25 mouse cellular contexts compared by ENCODE assay signal in the genomic region with DNA sequence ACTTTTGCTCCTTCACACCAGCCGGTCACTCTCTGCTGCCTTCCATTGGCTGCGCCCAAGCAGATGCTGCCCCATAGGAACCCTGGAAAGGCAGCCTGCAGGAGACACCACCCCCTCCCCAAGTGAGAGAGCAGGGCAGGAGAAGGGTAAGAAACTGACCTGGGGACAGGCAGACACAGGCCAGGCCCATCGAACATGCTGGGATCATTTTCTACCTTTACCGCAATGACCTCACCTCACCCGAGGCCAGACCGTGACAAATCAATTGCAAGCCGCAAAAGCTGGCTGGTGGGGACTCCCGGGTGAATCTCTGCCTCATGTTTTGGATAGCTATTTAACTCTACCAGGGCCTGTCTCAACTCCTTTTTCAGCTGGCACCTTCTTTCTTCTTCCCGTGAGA.
A peak's percentile ranks its signal among the peaks of the same experiment; 100 is the strongest.
DNase-seq lines count a peak whose midpoint lies in the region; ATAC-seq lines count a peak whose summit lies in the region.
"Had no signal": no experiment of that assay in that cellular context is flagged by ENCODE, and none has a peak within 500 bp of the region (broad histone marks: within the 10 kb centered on the region; RNA-seq: fewer than 3 reads in every experiment).

No protein-coding gene starts in this region.

- peak; percentile 83 for DNase-seq in heart, adult 11 months
- no peak for DNase-seq in heart, adult 18-20 months
- DNase-seq in neural tube, embryonic 10.5 days (ENCODE audit: extremely low spot score, low spot score): peak; percentile 34
- peak; percentile 42 for DNase-seq in embryonic facial prominence, embryonic 11.5 days (ENCODE audit: low spot score)
- no peak for DNase-seq in adrenal gland, adult (ENCODE audit: inconsistent age in 2 of 2, low spot score in 1 of 2)
- no peak for DNase-seq in layer of hippocampus, adult 9-11 months
- DNase-seq: cerebellum, adult 8-10 months; cerebellum, postnatal 25 days; gastrocnemius, postnatal 10 days; heart, postnatal 10 days; kidney, postnatal 25 days; retina, postnatal 1 day; right cerebral cortex, postnatal 14 days had no signal

- no peak overlapping the region for H3K4me3 ChIP-seq in neural tube, embryonic 15.5 days (replicated peaks)
- H3K4me3 ChIP-seq in embryonic facial prominence, embryonic 11.5 days (ENCODE audit: low read depth, low read length): no peak overlapping the region
- no peak overlapping the region for H3K4me3 ChIP-seq in kidney, embryonic 16.5 days (ENCODE audit: low read length)
- H3K4me3 ChIP-seq: forebrain, embryonic 10.5 days; forebrain, embryonic 15.5 days; heart, embryonic 13.5 days; left cerebral cortex, adult 2 months; limb, embryonic 13.5 days; lung, embryonic 15.5 days; midbrain, embryonic 12.5 days; stomach, embryonic 15.5 days had no signal

- ATAC-seq in neural tube, embryonic 15.5 days (ENCODE audit: low FRiP score): no peak
- no peak for ATAC-seq in embryonic facial prominence, embryonic 11.5 days (replicated peaks; ENCODE audit: insufficient number of reproducible peaks, low FRiP score, low TSS enrichment, low read depth)
- no peak; the same call in 1 of the 2 replicates for ATAC-seq in kidney, embryonic 16.5 days (ENCODE audit: low FRiP score, low TSS enrichment)
- ATAC-seq: forebrain, embryonic 15.5 days; intestine, embryonic 16.5 days had no signal

- H3K36me3 ChIP-seq in neural tube, embryonic 15.5 days: no peaks in the 10 kb centered on the region
- no peaks in the 10 kb centered on the region for H3K36me3 ChIP-seq in embryonic facial prominence, embryonic 11.5 days (replicated peaks; ENCODE audit: control insufficient read depth, insufficient read depth, low read depth, low read length)
- H3K36me3 ChIP-seq in kidney, embryonic 16.5 days (ENCODE audit: insufficient read depth, low read length): no peaks in the 10 kb centered on the region
- H3K36me3 ChIP-seq: forebrain, embryonic 10.5 days; forebrain, embryonic 15.5 days; heart, embryonic 13.5 days; limb, embryonic 13.5 days; lung, embryonic 15.5 days; midbrain, embryonic 12.5 days; stomach, embryonic 15.5 days had no signal

- H3K9ac ChIP-seq in neural tube, embryonic 15.5 days (replicated peaks): no peak overlapping the region
- H3K9ac ChIP-seq in embryonic facial prominence, embryonic 11.5 days (replicated peaks; ENCODE audit: low read length): no peak overlapping the region
- no peak overlapping the region for H3K9ac ChIP-seq in kidney, embryonic 16.5 days (replicated peaks; ENCODE audit: low read length)
- H3K9ac ChIP-seq: forebrain, embryonic 15.5 days; heart, embryonic 13.5 days; limb, embryonic 13.5 days; lung, embryonic 15.5 days; midbrain, embryonic 12.5 days; stomach, embryonic 15.5 days had no signal

- H3K4me2 ChIP-seq in neural tube, embryonic 15.5 days: no peak overlapping the region
- no peak overlapping the region for H3K4me2 ChIP-seq in embryonic facial prominence, embryonic 11.5 days (ENCODE audit: low read depth, low read length)
- H3K4me2 ChIP-seq in kidney, embryonic 16.5 days (replicated peaks; ENCODE audit: low read depth, low read length): no peak overlapping the region
- H3K4me2 ChIP-seq: forebrain, embryonic 15.5 days; heart, embryonic 13.5 days; limb, embryonic 13.5 days; liver, embryonic 11.5 days; lung, embryonic 15.5 days; midbrain, embryonic 12.5 days; stomach, embryonic 15.5 days had no signal

- H3K9me3 ChIP-seq in neural tube, embryonic 15.5 days (replicated peaks): no peaks in the 10 kb centered on the region
- no peaks in the 10 kb centered on the region for H3K9me3 ChIP-seq in embryonic facial prominence, embryonic 11.5 days (replicated peaks; ENCODE audit: control insufficient read depth, low read length)
- H3K9me3 ChIP-seq in kidney, embryonic 16.5 days (ENCODE audit: low read length): no peaks in the 10 kb centered on the region
- H3K9me3 ChIP-seq: forebrain, embryonic 10.5 days; forebrain, embryonic 15.5 days; heart, embryonic 13.5 days; limb, embryonic 13.5 days; lung, embryonic 15.5 days; midbrain, embryonic 12.5 days; stomach, embryonic 15.5 days had no signal

- H3K4me1 ChIP-seq in neural tube, embryonic 15.5 days: no peaks in the 10 kb centered on the region
- no peaks in the 10 kb centered on the region for H3K4me1 ChIP-seq in embryonic facial prominence, embryonic 11.5 days (ENCODE audit: control insufficient read depth, insufficient read depth, low read length)
- H3K4me1 ChIP-seq in kidney, embryonic 16.5 days (ENCODE audit: insufficient read depth, low read length): peaks cover 10% of the 10 kb centered on the region; the same call in 1 of the 2 replicates
- H3K4me1 ChIP-seq: forebrain, embryonic 15.5 days; limb, embryonic 13.5 days; midbrain, embryonic 12.5 days; stomach, embryonic 15.5 days had no signal

- no peak overlapping the region for H3K27ac ChIP-seq in neural tube, embryonic 15.5 days (replicated peaks)
- no peak overlapping the region for H3K27ac ChIP-seq in embryonic facial prominence, embryonic 11.5 days (replicated peaks; ENCODE audit: low read depth, low read length)
- no peak overlapping the region for H3K27ac ChIP-seq in kidney, embryonic 16.5 days (ENCODE audit: low read length)
- H3K27ac ChIP-seq: forebrain, embryonic 10.5 days; forebrain, embryonic 15.5 days; left cerebral cortex, adult 2 months; limb, embryonic 13.5 days; midbrain, embryonic 12.5 days; stomach, embryonic 15.5 days had no signal

- no peaks in the 10 kb centered on the region for H3K27me3 ChIP-seq in neural tube, embryonic 15.5 days (replicated peaks)
- H3K27me3 ChIP-seq in embryonic facial prominence, embryonic 11.5 days (ENCODE audit: control insufficient read depth, insufficient read depth, low read length): no peaks in the 10 kb centered on the region
- H3K27me3 ChIP-seq in kidney, embryonic 16.5 days (ENCODE audit: insufficient read depth, low read length): no peaks in the 10 kb centered on the region
- H3K27me3 ChIP-seq: forebrain, embryonic 15.5 days; heart, embryonic 13.5 days; limb, embryonic 13.5 days; lung, embryonic 15.5 days; midbrain, embryonic 12.5 days; stomach, embryonic 15.5 days had no signal

- WGBS in neural tube, embryonic 15.5 days: 45% methylated on average over 9 of the region's 9 CpGs
- WGBS in embryonic facial prominence, embryonic 11.5 days: 53% methylated on average over 9 of the region's 9 CpGs
- 67% methylated on average over 9 of the region's 9 CpGs for whole genome bisulfite sequencing in kidney, embryonic 16.5 days

Comparison
In these comparisons a context has a peak if more than half of its experiments do, and no peak if none do; other contexts are left out.
1. DNase-seq: peak in heart, adult 11 months (single experiment), neural tube, embryonic 10.5 days (single experiment) and embryonic facial prominence, embryonic 11.5 days (single experiment); none in heart, adult 18-20 months (0 of 2), adrenal gland, adult (0 of 2) and layer of hippocampus, adult 9-11 months (single experiment).